Mouse (Mus musculus) forebrain, postnatal 0 days (tissue): ENCODE data around the gene Apool. TPM values are rescaled to one million over a fixed set of nuclear protein-coding genes. Genes with fewer than 3 reads are reported as not detected.
"Not testable (repeated sequence)": the region's sequence is repeated elsewhere in the genome, so short reads cannot be mapped to it uniquely, and the experiment has no call there.

Experiments
- ATAC-seq: fragments of 200-750 bp; cut with Nextera tagmentation; 2 replicates; pipeline ENCODE4 v1.8.0; 2017; ENCODE audit warnings: mild to moderate bottlenecking, moderate library complexity
- DNase-seq: peaks from one replicate; pipeline ENCODE4 v3.0.0-alpha.2; 2015
- H3K27ac ChIP-seq: fragments of 300-500 bp; sonication (generic); 2 replicates; pipeline ENCODE4 v1.5.1; 2014; ENCODE audit warnings: low read depth, mild to moderate bottlenecking, antibody characterized with exemption, low read length, moderate library complexity, mixed read lengths
- H3K27me3 ChIP-seq: fragments of 300-500 bp; sonication (generic); 2 replicates; pipeline ENCODE4 v1.6.1; 2014; ENCODE audit warnings: mild to moderate bottlenecking, low read length, mixed read lengths; ENCODE audit not compliant: insufficient read depth
- H3K36me3 ChIP-seq: fragments of 300-500 bp; sonication (generic); 2 replicates; pipeline ENCODE4 v1.6.1; 2014; ENCODE audit warnings: mild to moderate bottlenecking, moderate library complexity; ENCODE audit not compliant: insufficient read depth
- H3K4me1 ChIP-seq: fragments of 300-500 bp; sonication (generic); 2 replicates; pipeline ENCODE4 v1.6.1; 2014; ENCODE audit warnings: antibody characterized with exemption; ENCODE audit not compliant: insufficient read depth
- H3K4me2 ChIP-seq: fragments of 300-500 bp; sonication (generic); 2 replicates; pipeline ENCODE4 v1.6.1; 2014; ENCODE audit warnings: low read depth, mild to moderate bottlenecking, moderate library complexity
- H3K4me3 ChIP-seq: fragments of 300-500 bp; sonication (generic); 2 replicates; pipeline ENCODE4 v1.5.1; 2014; ENCODE audit warnings: low read depth, low read length, mixed read lengths
- H3K9ac ChIP-seq: fragments of 300-500 bp; sonication (generic); 2 replicates; pipeline ENCODE4 v1.6.1; 2014; ENCODE audit warnings: mild to moderate bottlenecking
- H3K9me3 ChIP-seq: fragments of 300-500 bp; sonication (generic); 2 replicates; pipeline ENCODE4 v1.6.1; 2016; ENCODE audit warnings: low read length
- CTCF ChIP-seq: sonication (generic); IDR thresholded peaks from 2 replicates; pipeline ENCODE4 v1.5.1; 2016; ENCODE audit warnings: antibody characterized with exemption, control low read depth, low read depth
- WGBS: fragments of 180-500 bp; shearing (Covaris S2); extraction: QIAGEN DNeasy Blood & Tissue Kit; methylation state at CpG from one replicate; pipeline ENCODE4 v1.1.7; 2014; 5-methylcytosine and 5-hydroxymethylcytosine counted together
- polyA plus RNA-seq: library from polyadenylated mRNA; unstranded; fragments of >200 nt; fragmentation: Nextera tagmentation; extraction: Ambion mirVana; gene quantifications from 2 replicates; pipeline ENCODE4 v1.2.1, GENCODE M21; 2015
- total RNA-seq: library from RNA; depleted of rRNA; stranded (reverse); fragments of >200 nt; gene quantifications from 2 replicates; pipeline ENCODE4 v1.2.3, GENCODE M21; 2014; rRNA removed

The Apool gene
- total and polyA plus RNA-seq, 2 experiments from 2014 or later = 6.4 to 11.1 TPM

GRCm38 (mm10) chrX:112348395-112348791 is 37.3 kb downstream of the Apool start:
- H3K36me3 ChIP-seq = no peaks in the 10 kb centered on the region
- DNase-seq (peak; percentile 72), ATAC-seq (peak; percentile 60)
- no peak overlapping the region for H3K4me2 ChIP-seq
- TF ChIP-seq CTCF = peak; percentile 60
- no peaks in the 10 kb centered on the region for H3K4me1 ChIP-seq
- no peaks in the 10 kb centered on the region for H3K9me3 ChIP-seq
- H3K27ac ChIP-seq = no peak overlapping the region
- no peak overlapping the region for H3K4me3 ChIP-seq
- H3K27me3 ChIP-seq = no peaks in the 10 kb centered on the region
- 23% methylated on average over 3 of the region's 3 CpGs for WGBS
- no peak overlapping the region for H3K9ac ChIP-seq

- Histone ChIP-seq H3K4me3 (no peak overlapping the region), H3K36me3 (no peaks in the 10 kb centered on the region), H3K9ac (no peak overlapping the region), H3K27ac (no peak overlapping the region), H3K4me1 (no peaks in the 10 kb centered on the region), H3K9me3 (peaks cover 7% of the 10 kb centered on the region; the same call in 1 of the 2 replicates), H3K27me3 (no peaks in the 10 kb centered on the region), H3K4me2 (no peak overlapping the region)
- peak; percentile 35; the same call in 1 of the 2 replicates for TF ChIP-seq CTCF
- WGBS = 43% methylated on average over 4 of the region's 4 CpGs
- no peak for ATAC-seq
- DNase-seq = peak; percentile 6
Observed at GRCm38 (mm10) chrX:112368426-112368825, 57.3 kb downstream of the Apool start.

- H3K9me3 ChIP-seq, H3K27me3 ChIP-seq, H3K36me3 ChIP-seq, H3K9ac ChIP-seq, H3K4me2 ChIP-seq, H3K4me1 ChIP-seq, H3K4me3 ChIP-seq, H3K27ac ChIP-seq: not testable (repeated sequence)
- 87% methylated on average over 5 of the region's 5 CpGs for WGBS
- DNase-seq = peak; percentile 10
- peak; percentile 89 for ATAC-seq
Observed at GRCm38 (mm10) chrX:112370577-112371410, 59.7 kb downstream of the Apool start.

- no peak within 1 kb of the TSS for H3K4me3 ChIP-seq
- no peak within 1 kb of the TSS for H3K9ac ChIP-seq
- 91% methylated on average over 3 of the region's 3 CpGs for WGBS
- no peak for ATAC-seq
- no peak within 1 kb of the TSS for H3K27ac ChIP-seq
- H3K4me1 ChIP-seq = no peaks in the 10 kb centered on the region
- no peaks in the 10 kb centered on the region for H3K27me3 ChIP-seq
- no peak for TF ChIP-seq CTCF
- H3K36me3 ChIP-seq = no peaks in the 10 kb centered on the region
- no peak within 1 kb of the TSS for H3K4me2 ChIP-seq
- no peaks in the 10 kb centered on the region for H3K9me3 ChIP-seq
- no peak for DNase-seq
Observed at GRCm38 (mm10) chrX:112406679-112407078, 95.5 kb downstream of the Apool start, which contains the start of gene Satl1. TSS of gene Satl1 (minus strand) at chrX:112406779.

GRCm38 (mm10) chrX:112412309-112412708 is 101.2 kb downstream of the Apool start:
- WGBS = 81% methylated on average over 2 of the region's 2 CpGs
- no peaks in the 10 kb centered on the region for H3K36me3 ChIP-seq
- no peaks in the 10 kb centered on the region for H3K9me3 ChIP-seq

More at GRCm38 (mm10) chrX:112412309-112412708, 101.2 kb downstream of the Apool start:
- ATAC-seq = no peak
- TF ChIP-seq CTCF = no peak
- Histone ChIP-seq H3K9ac (no peak overlapping the region), H3K4me3 (no peak overlapping the region), H3K27me3 (no peaks in the 10 kb centered on the region), H3K27ac (no peak overlapping the region), H3K4me1 (no peaks in the 10 kb centered on the region), H3K4me2 (no peak overlapping the region)
- no peak for DNase-seq

Other genes with a start within 250 kb of the Apool start
- gene 4933403O08Rik, start 72.3 kb upstream of the Apool start, total RNA-seq = 0.31 and 1.4 TPM in 2 replicates
- not detected in 2 replicates for gene 4933403O08Rik, start 72.3 kb upstream of the Apool start, polyA plus RNA-seq
- gene Satl1, start 95.4 kb downstream of the Apool start, total RNA-seq = not detected in 2 replicates
- not detected in 2 replicates for gene Satl1, start 95.4 kb downstream of the Apool start, polyA plus RNA-seq
- not detected in 2 replicates for gene 2010106E10Rik, start 183.9 kb downstream of the Apool start, total RNA-seq
- gene 2010106E10Rik, start 183.9 kb downstream of the Apool start, polyA plus RNA-seq = not detected in 2 replicates